ENCODE assay signal across 8 mouse cellular contexts in genomic region chr1:64918810-64919528, GRCm38 (mm10). TPM values are rescaled to one million over a fixed set of nuclear protein-coding genes. Genes with fewer than 3 reads are reported as not detected.
DNase-seq lines count a peak whose midpoint lies in the region; ATAC-seq and TF ChIP-seq lines count a peak whose summit lies in the region.

No protein-coding gene starts in this region.

- no peak overlapping the region for H3K27ac ChIP-seq in liver, postnatal 0 days (ENCODE audit: low read depth)
- H3K27ac ChIP-seq in intestine, embryonic 16.5 days (ENCODE audit: low read length), result no peak overlapping the region
- peak overlapping the region; percentile 13; the same call in 1 of the 2 replicates for H3K27ac ChIP-seq in limb, embryonic 15.5 days

- 50% methylated on average over 14 of the region's 14 CpGs for WGBS in liver, postnatal 0 days (ENCODE audit: insufficient replicate concordance)
- 53% methylated on average over 14 of the region's 14 CpGs for WGBS in intestine, embryonic 16.5 days
- 45% methylated on average over 14 of the region's 14 CpGs for WGBS in limb, embryonic 15.5 days

- DNase-seq in liver, postnatal 0 days, result no peak
- DNase-seq in liver, result no peak
- DNase-seq in c-Kit-positive CD71-positive TER-119-negative erythroid progenitor cells, embryonic 14.5 days (ENCODE audit: low read depth), result peak; percentile 23
- peak; percentile 26 to 37 for DNase-seq in frontal cortex, postnatal 10 days (ENCODE audit: low spot score in 2 of 2)
- DNase-seq in right cerebral cortex, adult 2 months (ENCODE audit: low spot score in 2 of 2), result peak; percentile 66 to 67

- no peak overlapping the region for H3K4me3 ChIP-seq in liver, postnatal 0 days (ENCODE audit: low read depth, low read length)
- H3K4me3 ChIP-seq in intestine, embryonic 16.5 days (ENCODE audit: low read length), result no peak overlapping the region
- no peak overlapping the region for H3K4me3 ChIP-seq in limb, embryonic 15.5 days

- no peak for TF ChIP-seq EP300 in liver, postnatal 0 days (IDR thresholded peaks at IDR 0.05; ENCODE audit: low read depth)

- TF ChIP-seq CTCF in liver, postnatal 0 days (IDR thresholded peaks at IDR 0.05; ENCODE audit: low read depth), result peak; percentile 61

- no peak overlapping the region for H3K9ac ChIP-seq in liver, postnatal 0 days (replicated peaks)
- H3K9ac ChIP-seq in intestine, embryonic 16.5 days (ENCODE audit: low read depth, low read length), result peak overlapping the region; percentile 36; the same call in 1 of the 2 replicates
- no peak overlapping the region for H3K9ac ChIP-seq in limb, embryonic 15.5 days

- no peaks in the 10 kb centered on the region for H3K9me3 ChIP-seq in liver, postnatal 0 days (ENCODE audit: low read length)
- no peaks in the 10 kb centered on the region for H3K9me3 ChIP-seq in intestine, embryonic 16.5 days (ENCODE audit: control insufficient read depth, low read length)
- H3K9me3 ChIP-seq in limb, embryonic 15.5 days, result no peaks in the 10 kb centered on the region

- ATAC-seq in liver, postnatal 0 days, result 0 out of 2 replicates have a peak, but pooled peaks have one; percentile 17
- ATAC-seq in intestine, embryonic 16.5 days, result peak; percentile 43; the same call in 1 of the 2 replicates
- ATAC-seq in limb, embryonic 15.5 days (ENCODE audit: insufficient number of reproducible peaks, low FRiP score, low TSS enrichment, low read depth), result no peak
- no peak for ATAC-seq in inflammation-experienced regulatory T-cells, adult 6 months

- no peaks in the 10 kb centered on the region for H3K36me3 ChIP-seq in liver, postnatal 0 days (replicated peaks; ENCODE audit: insufficient read depth, low read length)
- no peaks in the 10 kb centered on the region for H3K36me3 ChIP-seq in intestine, embryonic 16.5 days (ENCODE audit: control insufficient read depth, insufficient read depth, low read length)
- peaks cover 8% of the 10 kb centered on the region for H3K36me3 ChIP-seq in limb, embryonic 15.5 days

- H3K27me3 ChIP-seq in liver, postnatal 0 days (ENCODE audit: insufficient read depth, low read length), result no peaks in the 10 kb centered on the region
- no peaks in the 10 kb centered on the region for H3K27me3 ChIP-seq in intestine, embryonic 16.5 days (replicated peaks; ENCODE audit: control insufficient read depth, insufficient read depth, low read length)
- H3K27me3 ChIP-seq in limb, embryonic 15.5 days, result no peaks in the 10 kb centered on the region

- H3K4me1 ChIP-seq in liver, postnatal 0 days (ENCODE audit: insufficient read depth), result no peaks in the 10 kb centered on the region
- H3K4me1 ChIP-seq in intestine, embryonic 16.5 days (ENCODE audit: control insufficient read depth, insufficient read depth, low read length), result peaks cover 5% of the 10 kb centered on the region
- H3K4me1 ChIP-seq in limb, embryonic 15.5 days, result peaks cover 13% of the 10 kb centered on the region; the same call in 1 of the 2 replicates

- peak overlapping the region; percentile 30; the same call in 1 of the 2 replicates for H3K4me2 ChIP-seq in liver, postnatal 0 days (ENCODE audit: low read depth, low read length)
- H3K4me2 ChIP-seq in intestine, embryonic 16.5 days (ENCODE audit: low read depth, low read length), result no peak overlapping the region
- no peak overlapping the region for H3K4me2 ChIP-seq in limb, embryonic 15.5 days

RNA-seq across cellular contexts. Expression of gene Plekhm3, which starts 37.7 kb away (rescaled TPM):
- 1.1 and 1.4 TPM in 2 replicates for polyA plus RNA-seq in liver, postnatal 0 days (2015; fragmentation: Nextera tagmentation; extraction: Ambion mirVana)
- 3.4 and 3.9 TPM in 2 replicates for polyA plus RNA-seq in intestine, embryonic 16.5 days (2015; fragmentation: Nextera tagmentation; extraction: Ambion mirVana)
- polyA plus RNA-seq in limb, embryonic 15.5 days (2015; fragmentation: Nextera tagmentation; extraction: Ambion mirVana), result 5.4 and 6.6 TPM in 2 replicates
- polyA plus RNA-seq in inflammation-experienced regulatory T-cells, adult 6 months (2017; shearing (Covaris generic)), result 10 to 100 TPM in 2 of 3 experiments, 1 to 10 TPM in 1; 7.0 to 13.0 (median 11.0) TPM

Comparison
In these comparisons a context has a peak if more than half of its experiments do, and no peak if none do; other contexts are left out.
1. ATAC-seq: peak in liver, postnatal 0 days (single experiment) and intestine, embryonic 16.5 days (single experiment); none in limb, embryonic 15.5 days (single experiment) and inflammation-experienced regulatory T-cells, adult 6 months (single experiment).
2. DNase-seq: peak in c-Kit-positive CD71-positive TER-119-negative erythroid progenitor cells, embryonic 14.5 days (single experiment), frontal cortex, postnatal 10 days (2 of 2) and right cerebral cortex, adult 2 months (2 of 2); none in liver, postnatal 0 days (single experiment) and liver (single experiment).